ENCODE assay signal across 25 mouse cellular contexts in the genomic region with DNA sequence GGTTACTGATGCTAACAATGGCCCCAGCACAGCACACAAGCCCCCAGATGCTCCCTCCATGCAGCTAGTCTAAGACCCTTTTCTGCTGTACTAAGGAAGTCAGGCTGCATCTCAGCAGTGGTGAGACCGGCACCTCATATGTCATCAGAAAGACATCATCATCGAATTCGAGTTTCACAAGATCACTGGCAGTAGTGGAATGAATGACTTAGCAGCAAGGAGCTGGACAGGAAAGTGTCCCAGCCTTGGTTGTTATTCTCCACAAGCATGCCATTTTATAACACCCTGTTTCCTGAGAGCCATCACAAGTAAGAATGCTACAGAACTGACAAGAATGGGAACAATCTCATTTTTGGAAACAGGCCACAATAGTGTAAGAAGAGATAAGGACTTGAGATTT.
"Had no signal": no experiment of that assay in that cellular context is flagged by ENCODE, and none has a peak within 500 bp of the region (broad histone marks: within the 10 kb centered on the region; RNA-seq: fewer than 3 reads in every experiment).

No protein-coding gene starts in this region.

- H3K4me1 ChIP-seq: heart, embryonic 10.5 days; hindbrain, embryonic 12.5 days; intestine, embryonic 15.5 days; kidney, embryonic 15.5 days; limb, embryonic 12.5 days had no signal

- H3K9me3 ChIP-seq: heart, embryonic 10.5 days; heart, embryonic 12.5 days; hindbrain, embryonic 10.5 days; hindbrain, embryonic 12.5 days; intestine, embryonic 15.5 days; kidney, embryonic 15.5 days; limb, embryonic 12.5 days had no signal

- H3K27ac ChIP-seq: gastrocnemius, adult 2 months; heart, embryonic 10.5 days; hindbrain, embryonic 10.5 days; hindbrain, embryonic 12.5 days; hindbrain, embryonic 14.5 days; intestine, embryonic 15.5 days; kidney, embryonic 15.5 days; layer of hippocampus, adult 2 months; limb, embryonic 12.5 days had no signal

- DNase-seq: gastrocnemius, adult 2 months; gastrocnemius, postnatal 10 days; gastrocnemius, postnatal 25 days; heart, adult 18-20 months; heart, postnatal 10 days; heart, postnatal 4 days; kidney, adult 18-20 months; kidney, adult 8-10 months; kidney, postnatal 10 days; kidney, postnatal 25 days; kidney, postnatal 4 days; left cerebral cortex, postnatal 4 days; liver had no signal

- H3K27me3 ChIP-seq: heart, embryonic 12.5 days; hindbrain, embryonic 12.5 days; intestine, embryonic 15.5 days; kidney, embryonic 15.5 days; limb, embryonic 12.5 days had no signal

- H3K36me3 ChIP-seq: heart, embryonic 10.5 days; heart, embryonic 12.5 days; hindbrain, embryonic 10.5 days; hindbrain, embryonic 12.5 days; intestine, embryonic 15.5 days; kidney, embryonic 15.5 days; limb, embryonic 12.5 days had no signal

- H3K9ac ChIP-seq: heart, embryonic 12.5 days; hindbrain, embryonic 12.5 days; hindbrain, embryonic 14.5 days; intestine, embryonic 15.5 days; kidney, embryonic 15.5 days; limb, embryonic 12.5 days had no signal

- H3K4me2 ChIP-seq: heart, embryonic 12.5 days; hindbrain, embryonic 12.5 days; hindbrain, embryonic 14.5 days; intestine, embryonic 15.5 days; kidney, embryonic 15.5 days; limb, embryonic 12.5 days had no signal

- H3K4me3 ChIP-seq: gastrocnemius, adult 2 months; heart, embryonic 10.5 days; heart, embryonic 12.5 days; hindbrain, embryonic 10.5 days; hindbrain, embryonic 12.5 days; intestine, embryonic 15.5 days; kidney, embryonic 15.5 days; layer of hippocampus, adult 2 months; limb, embryonic 12.5 days had no signal

- ATAC-seq: hindbrain, embryonic 16.5 days; inflammation-experienced regulatory T-cells, adult 6 months; intestine, embryonic 15.5 days; intestine, postnatal 0 days had no signal
